Mouse (Mus musculus): ENCODE results near the gene Med25. TPM values are rescaled to one million over a fixed set of nuclear protein-coding genes. Genes with fewer than 3 reads are reported as not detected.

Gene Med25
- polyA plus RNA-seq, 2 experiments, result 24.2 to 29.3 TPM

DNA sequence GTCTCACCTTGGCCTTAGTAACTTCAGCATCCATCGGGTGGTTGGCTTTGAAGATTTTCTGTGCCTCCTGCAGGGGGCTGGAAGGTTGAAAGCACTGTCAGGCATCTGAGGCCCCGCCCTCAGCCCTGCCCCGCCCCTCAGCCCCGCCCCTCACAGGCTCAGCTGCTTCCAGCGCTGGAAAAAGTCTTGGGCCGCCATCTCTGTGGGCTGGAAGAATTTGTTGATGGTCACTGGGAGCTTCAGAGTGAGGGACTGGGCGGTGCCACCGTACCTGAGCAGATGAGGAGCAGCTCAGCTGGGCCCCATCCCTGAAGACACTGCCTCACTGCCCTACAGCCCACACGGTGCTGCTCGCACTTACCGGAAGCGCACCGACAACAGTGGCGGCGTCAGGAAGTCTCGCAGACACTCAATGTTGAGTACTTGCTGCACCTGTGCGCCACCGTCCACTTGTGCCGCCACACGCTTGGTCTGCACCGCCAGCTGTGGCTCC is 8.8 kb upstream of the Med25 start:
- 23% methylated on average over 21 of the region's 21 CpGs for WGBS (ENCODE audit: insufficient replicate concordance)
- no peaks in the 10 kb centered on the region for H3K27me3 ChIP-seq (ENCODE audit: control insufficient read depth, insufficient read depth, low read length)
- peak in 1 of 3 experiments; percentile 48 for DNase-seq (ENCODE audit: low read depth in 3 of 3, low spot score in 3 of 3)
- H3K9me3 ChIP-seq (ENCODE audit: control insufficient read depth, low read length), result no peaks in the 10 kb centered on the region
- no peak overlapping the region for H3K9ac ChIP-seq (replicated peaks)
- peaks cover 7 to 19% of the 10 kb centered on the region in 2 experiments for H3K4me1 ChIP-seq (replicated peaks; ENCODE audit: control insufficient read depth in 2 of 2, insufficient read depth in 2 of 2, low read length in 1 of 2)
- peak overlapping the region in 1 of 2 experiments; percentile 12; a peak in 1 of 4 replicates for H3K4me3 ChIP-seq (ENCODE audit: insufficient read depth in 1 of 2, low read depth in 2 of 2, low read length in 2 of 2)
- H3K36me3 ChIP-seq (replicated peaks; ENCODE audit: control insufficient read depth, insufficient read depth, low read depth), result peaks cover 70% of the 10 kb centered on the region
- H3K27ac ChIP-seq, result no peak overlapping the region
- no peak for TF ChIP-seq EP300 (IDR thresholded peaks at IDR 0.05; ENCODE audit: low read depth)
- peak; percentile 45 for TF ChIP-seq CTCF (IDR thresholded peaks at IDR 0.05; ENCODE audit: low read depth)
- peak overlapping the region; percentile 44 for H3K4me2 ChIP-seq (ENCODE audit: low read depth)
- peak; percentile 29; the same call in 1 of the 2 replicates for ATAC-seq (ENCODE audit: insufficient read depth)

DNA sequence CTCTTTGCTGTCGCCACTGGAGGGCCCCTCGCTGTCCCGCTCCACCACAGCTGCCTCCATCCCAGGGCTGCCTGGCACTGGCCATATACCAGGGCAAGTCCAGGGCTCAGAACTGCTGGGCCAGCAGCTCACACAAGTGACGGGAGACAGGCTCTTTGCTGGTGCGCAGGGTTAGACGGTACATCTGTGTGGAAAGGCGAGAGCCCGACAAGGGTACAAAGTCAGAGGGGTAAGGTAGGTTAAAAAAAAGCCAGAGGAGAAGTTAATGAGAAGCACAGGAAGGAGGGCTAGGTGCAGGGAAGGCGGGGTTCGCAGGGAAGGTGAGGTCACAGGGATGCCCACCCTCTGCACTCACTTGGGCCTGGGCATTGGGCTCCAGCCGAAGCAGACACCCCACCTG is 8.1 kb upstream of the Med25 start:
- Histone ChIP-seq H3K27ac (no peak overlapping the region), H3K4me1 (replicated peaks; ENCODE audit: control insufficient read depth in 2 of 2, insufficient read depth in 2 of 2, low read length in 1 of 2) (peaks cover 8 to 19% of the 10 kb centered on the region in 2 experiments)

DNA sequence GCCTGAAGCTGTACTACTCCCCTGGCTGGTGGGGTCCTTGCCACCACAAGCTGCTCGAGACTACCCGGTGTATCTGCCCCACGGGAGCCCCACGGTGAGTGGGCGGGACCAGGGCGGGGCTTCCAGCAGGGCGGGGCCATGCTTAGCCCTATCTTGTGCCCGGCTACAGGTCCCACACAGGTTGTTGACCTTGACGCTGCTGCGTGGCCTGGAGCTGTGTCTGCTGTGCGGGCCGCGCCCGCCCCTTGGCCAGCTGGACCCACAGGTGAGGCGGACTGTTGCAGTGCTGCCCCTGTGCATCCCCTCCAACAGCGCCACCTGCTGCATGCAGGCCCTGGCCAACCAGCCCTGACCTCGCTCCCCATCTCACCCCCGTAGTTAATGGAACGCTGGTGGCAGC is 6.1 kb upstream of the Med25 start:
- DNase-seq (ENCODE audit: low read depth in 3 of 3, low spot score in 3 of 3), result no peak
- WGBS (ENCODE audit: insufficient replicate concordance), result 32% methylated on average over 19 of the region's 19 CpGs
- peaks cover 44% of the 10 kb centered on the region for H3K36me3 ChIP-seq (replicated peaks; ENCODE audit: control insufficient read depth, insufficient read depth, low read depth)
- H3K4me1 ChIP-seq (replicated peaks; ENCODE audit: control insufficient read depth in 2 of 2, insufficient read depth in 2 of 2, low read length in 1 of 2), result peaks cover 14 to 25% of the 10 kb centered on the region in 2 experiments
- H3K27ac ChIP-seq, result no peak overlapping the region
- ATAC-seq (ENCODE audit: insufficient read depth), result peak; percentile 38; the same call in 1 of the 2 replicates
- H3K27me3 ChIP-seq (ENCODE audit: control insufficient read depth, insufficient read depth, low read length), result no peaks in the 10 kb centered on the region
- no peak overlapping the region for H3K9ac ChIP-seq (replicated peaks)
- no peak overlapping the region for H3K4me3 ChIP-seq (ENCODE audit: insufficient read depth in 1 of 2, low read depth in 2 of 2, low read length in 2 of 2)
- TF ChIP-seq CTCF (IDR thresholded peaks at IDR 0.05; ENCODE audit: low read depth) (peak; percentile 59), EP300 (IDR thresholded peaks at IDR 0.05; ENCODE audit: low read depth) (no peak)
- no peak overlapping the region for H3K4me2 ChIP-seq (ENCODE audit: low read depth)
- H3K9me3 ChIP-seq (ENCODE audit: control insufficient read depth, low read length), result no peaks in the 10 kb centered on the region

More for the DNA sequence above, 8.1 kb upstream of the Med25 start:
- H3K4me3 ChIP-seq (ENCODE audit: insufficient read depth in 1 of 2, low read depth in 2 of 2, low read length in 2 of 2), result no peak overlapping the region
- TF ChIP-seq EP300 (IDR thresholded peaks at IDR 0.05; ENCODE audit: low read depth), result no peak
- TF ChIP-seq CTCF (IDR thresholded peaks at IDR 0.05; ENCODE audit: low read depth), result no peak
- H3K9me3 ChIP-seq (ENCODE audit: control insufficient read depth, low read length), result no peaks in the 10 kb centered on the region
- no peaks in the 10 kb centered on the region for H3K27me3 ChIP-seq (ENCODE audit: control insufficient read depth, insufficient read depth, low read length)
- 86% methylated on average over 11 of the region's 11 CpGs for WGBS (ENCODE audit: insufficient replicate concordance)
- DNase-seq (ENCODE audit: low read depth in 3 of 3, low spot score in 3 of 3), result no peak
- no peak overlapping the region for H3K9ac ChIP-seq (replicated peaks)
- H3K4me2 ChIP-seq (ENCODE audit: low read depth), result no peak overlapping the region
- no peak for ATAC-seq (ENCODE audit: insufficient read depth)
- H3K36me3 ChIP-seq (replicated peaks; ENCODE audit: control insufficient read depth, insufficient read depth, low read depth), result peaks cover 64% of the 10 kb centered on the region

DNA sequence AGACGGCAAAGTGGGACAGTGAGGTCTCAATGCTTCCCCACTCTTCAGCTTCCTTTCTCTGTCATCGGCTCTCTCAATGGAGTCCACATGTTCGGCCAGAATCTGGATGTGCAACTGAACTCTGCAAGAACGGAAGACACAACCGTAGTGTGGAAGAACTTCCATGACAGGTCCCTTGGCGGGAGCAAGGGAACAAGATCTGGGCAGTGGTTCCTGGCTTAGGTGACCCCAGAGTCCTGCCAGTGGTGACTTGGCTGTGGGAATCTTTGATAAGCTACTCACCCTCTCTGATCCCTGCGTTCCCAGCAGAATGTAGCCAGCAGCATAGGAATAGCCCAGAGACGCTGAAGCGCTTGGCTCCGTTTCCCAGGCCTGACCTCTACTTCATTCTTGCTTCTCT is 4.0 kb upstream of the Med25 start:
- DNase-seq (ENCODE audit: low read depth in 3 of 3, low spot score in 3 of 3), result no peak
- peaks cover 18 to 30% of the 10 kb centered on the region in 2 experiments for H3K4me1 ChIP-seq (replicated peaks; ENCODE audit: control insufficient read depth in 2 of 2, insufficient read depth in 2 of 2, low read length in 1 of 2)
- H3K9me3 ChIP-seq (ENCODE audit: control insufficient read depth, low read length), result no peaks in the 10 kb centered on the region
- peak overlapping the region; percentile 46 for H3K9ac ChIP-seq (replicated peaks)
- peak overlapping the region; percentile 60 for H3K4me2 ChIP-seq (ENCODE audit: low read depth)
- TF ChIP-seq EP300 (IDR thresholded peaks at IDR 0.05; ENCODE audit: low read depth), result no peak
- no peak for TF ChIP-seq CTCF (IDR thresholded peaks at IDR 0.05; ENCODE audit: low read depth)
- peak overlapping the region; percentile 21; the same call in 1 of the 2 replicates for H3K27ac ChIP-seq
- ATAC-seq (ENCODE audit: insufficient read depth), result no peak
- no peaks in the 10 kb centered on the region for H3K27me3 ChIP-seq (ENCODE audit: control insufficient read depth, insufficient read depth, low read length)
- WGBS (ENCODE audit: insufficient replicate concordance), result 42% methylated on average over 10 of the region's 10 CpGs
- H3K4me3 ChIP-seq (ENCODE audit: insufficient read depth in 1 of 2, low read depth in 2 of 2, low read length in 2 of 2), result peak overlapping the region; percentile 56 to 66
- H3K36me3 ChIP-seq (replicated peaks; ENCODE audit: control insufficient read depth, insufficient read depth, low read depth), result peaks cover 24% of the 10 kb centered on the region

DNA sequence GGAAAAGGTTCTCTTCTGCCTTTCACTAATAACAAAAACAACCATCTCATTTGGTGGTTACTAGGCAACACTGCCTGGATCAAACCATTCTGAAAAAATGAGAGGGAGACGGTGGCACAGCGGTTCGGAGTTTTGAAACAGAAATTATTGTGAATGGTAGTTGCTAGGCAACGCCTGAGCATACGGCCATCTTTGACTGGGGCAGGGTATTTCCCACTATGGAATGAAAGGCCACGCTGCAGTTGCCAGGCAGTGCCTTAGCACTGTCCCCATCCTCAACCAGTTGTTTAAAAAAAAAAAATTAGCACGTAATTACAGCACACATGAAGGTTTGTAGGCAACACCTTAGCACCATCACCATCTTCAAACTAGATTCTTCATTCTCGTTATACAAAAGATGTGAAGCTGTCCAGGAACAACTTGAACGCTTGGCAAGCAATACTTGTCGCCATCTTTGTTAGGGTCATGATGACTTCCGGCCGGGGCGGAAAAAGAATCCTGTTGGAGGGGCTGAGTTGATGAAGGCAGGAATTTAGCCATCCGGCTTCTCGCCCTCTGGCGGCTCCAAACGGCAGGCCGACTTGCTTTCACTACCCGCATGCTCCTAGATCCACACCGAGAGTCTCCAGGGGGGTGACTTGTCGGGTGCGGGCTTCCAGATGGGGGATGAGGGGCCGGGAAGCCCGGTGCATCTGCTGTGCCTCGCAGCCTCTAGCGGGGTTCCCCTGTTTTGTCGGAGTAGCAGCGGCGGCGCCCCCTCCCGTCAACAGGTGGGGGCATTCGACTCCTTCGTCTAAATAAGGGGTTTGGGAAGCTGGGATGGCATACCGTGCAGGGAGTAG is 3.3 kb upstream of the Med25 start, which contains the start of gene Fuz:
TSS of gene Fuz (plus strand) at position 487 of the 842 bp plus-strand sequence.
- WGBS (ENCODE audit: insufficient replicate concordance), result 2% methylated on average over 34 of the region's 34 CpGs
- H3K4me1 ChIP-seq (replicated peaks; ENCODE audit: control insufficient read depth in 2 of 2, insufficient read depth in 2 of 2, low read length in 1 of 2), result peaks cover 21 to 35% of the 10 kb centered on the region in 2 experiments

More for the DNA sequence above, 3.3 kb upstream of the Med25 start, which contains the start of gene Fuz:
- Histone ChIP-seq H3K36me3 (replicated peaks; ENCODE audit: control insufficient read depth, insufficient read depth, low read depth) (peaks cover 17% of the 10 kb centered on the region), H3K27ac (peak within 1 kb of the TSS; percentile 21; the same call in 1 of the 2 replicates), H3K27me3 (ENCODE audit: control insufficient read depth, insufficient read depth, low read length) (no peaks in the 10 kb centered on the region), H3K9me3 (ENCODE audit: control insufficient read depth, low read length) (no peaks in the 10 kb centered on the region), H3K4me2 (ENCODE audit: low read depth) (peak within 1 kb of the TSS; percentile 60), H3K4me3 (ENCODE audit: insufficient read depth in 1 of 2, low read depth in 2 of 2, low read length in 2 of 2) (peak within 1 kb of the TSS; percentile 56 to 66), H3K9ac (replicated peaks) (peak within 1 kb of the TSS; percentile 46)
- no peak for TF ChIP-seq EP300 (IDR thresholded peaks at IDR 0.05; ENCODE audit: low read depth)
- TF ChIP-seq CTCF (IDR thresholded peaks at IDR 0.05; ENCODE audit: low read depth), result peak; percentile 73
- ATAC-seq (ENCODE audit: insufficient read depth), result peak; percentile 24
- DNase-seq (ENCODE audit: low read depth in 3 of 3, low spot score in 3 of 3), result peak; percentile 75 to 82 (median 76)

All from liver, embryonic 14.5 days (tissue).